Mouse (Mus musculus): ENCODE measurements around the gene Rps6kl1.

DNA sequence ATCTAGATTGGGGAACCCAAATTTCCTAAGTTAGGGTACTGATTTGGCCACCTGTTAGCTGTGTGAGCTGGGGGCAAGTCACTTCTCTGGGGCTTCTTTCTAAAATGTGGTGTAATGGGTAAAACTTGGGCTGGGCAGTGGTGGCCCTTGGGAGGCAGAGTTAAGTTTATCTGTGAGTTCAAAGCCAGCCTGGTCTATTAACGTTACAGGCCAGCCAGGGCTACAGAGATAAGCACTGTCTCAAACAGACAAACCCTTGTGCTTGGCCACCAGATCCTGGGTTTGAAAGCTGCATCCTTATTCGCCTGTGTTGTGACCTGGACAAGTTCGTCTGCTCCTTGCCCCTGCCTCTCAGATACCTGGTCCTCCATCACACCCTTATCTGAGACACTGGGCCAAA lies 59.9 kb downstream of the Rps6kl1 start:
- TF ChIP-seq RAD21 (IDR thresholded peaks at IDR 0.05; ENCODE audit: low read depth, low read length), result no peak
- TF ChIP-seq EP300 (IDR thresholded peaks at IDR 0.05; ENCODE audit: low read depth in 1 of 2, low read length in 2 of 2), result peak in 1 of 2 experiments; percentile 44; a peak in 2 of 4 replicates
- TF ChIP-seq CTCF (IDR thresholded peaks at IDR 0.05 in 2 of 3, conservative IDR thresholded peaks at IDR 0.05 in 1 of 3; ENCODE audit: control insufficient read depth in 1 of 3, insufficient read depth in 1 of 3, low read depth in 2 of 3, low read length in 3 of 3, poor library complexity in 1 of 3, severe bottlenecking in 1 of 3), result no peak
- no peak for TF ChIP-seq MAZ (IDR thresholded peaks at IDR 0.05; ENCODE audit: low read depth, low read length)
- no peak for TF ChIP-seq NRF1 (IDR thresholded peaks at IDR 0.05; ENCODE audit: insufficient read depth, low read depth, low read length, poor library complexity, severe bottlenecking)
- no peak for TF ChIP-seq MYC (IDR thresholded peaks at IDR 0.05; ENCODE audit: low read depth, low read length)
- TF ChIP-seq POLR2A (IDR thresholded peaks at IDR 0.05; ENCODE audit: control insufficient read depth in 1 of 2, insufficient read depth in 1 of 2, low read depth in 1 of 2, low read length in 2 of 2, poor library complexity in 1 of 2), result no peak
- TF ChIP-seq ZKSCAN1 (IDR thresholded peaks at IDR 0.05; ENCODE audit: low read depth, low read length), result no peak
- no peak for TF ChIP-seq MEF2A (IDR thresholded peaks at IDR 0.05; ENCODE audit: extremely low read depth, insufficient replicate concordance, low read depth, low read length, poor library complexity, severe bottlenecking)

All from MEL (cell line).